Mouse (Mus musculus) heart, embryonic 12.5 days (tissue): ENCODE measurements around the gene Prr18. TPM values are rescaled to one million over a fixed set of nuclear protein-coding genes. Genes with fewer than 3 reads are reported as not detected.

Source experiments
- ATAC-seq: fragments of 200-750 bp; cut with Nextera tagmentation; 2 replicates; pipeline ENCODE4 v1.8.0; 2017; ENCODE audit warnings: moderate TSS enrichment, moderate library complexity; ENCODE audit not compliant: insufficient number of reproducible peaks, low FRiP score
- H3K27ac ChIP-seq: fragments of 300-500 bp; sonication (generic); 2 replicates; pipeline ENCODE4 v1.5.1; 2016; ENCODE audit warnings: mild to moderate bottlenecking, moderate library complexity; ENCODE audit not compliant: poor library complexity, severe bottlenecking
- H3K27me3 ChIP-seq: fragments of 300-500 bp; sonication (generic); replicated peaks from 2 replicates; pipeline ENCODE4 v1.6.1; 2016; ENCODE audit warnings: mild to moderate bottlenecking, moderate library complexity
- H3K36me3 ChIP-seq: fragments of 300-500 bp; sonication (generic); 2 replicates; pipeline ENCODE4 v1.6.1; 2016; ENCODE audit warnings: mild to moderate bottlenecking, moderate library complexity
- H3K4me1 ChIP-seq: fragments of 300-500 bp; sonication (generic); replicated peaks from 2 replicates; pipeline ENCODE4 v1.6.1; 2016; ENCODE audit warnings: mild to moderate bottlenecking
- H3K4me2 ChIP-seq: fragments of 300-500 bp; sonication (generic); 2 replicates; pipeline ENCODE4 v1.6.1; 2016; ENCODE audit warnings: mild to moderate bottlenecking, moderate library complexity
- H3K4me3 ChIP-seq: fragments of 300-500 bp; sonication (generic); 2 replicates; pipeline ENCODE4 v1.5.1; 2016; ENCODE audit warnings: mild to moderate bottlenecking
- H3K9ac ChIP-seq: fragments of 300-500 bp; sonication (generic); 2 replicates; pipeline ENCODE4 v1.6.1; 2016; ENCODE audit warnings: mild to moderate bottlenecking, moderate library complexity
- H3K9me3 ChIP-seq: fragments of 300-500 bp; sonication (generic); replicated peaks from 2 replicates; pipeline ENCODE4 v1.6.1; 2016; ENCODE audit warnings: mild to moderate bottlenecking, moderate library complexity
- WGBS: fragments of 180-500 bp; shearing (Covaris S2); methylation state at CpG from one replicate; pipeline ENCODE4 v1.1.7; 2016; 5-methylcytosine and 5-hydroxymethylcytosine counted together
- polyA plus RNA-seq: library from polyadenylated mRNA; unstranded; fragments of >200 nt; fragmentation: Nextera tagmentation; extraction: Ambion mirVana; gene quantifications from 2 replicates; pipeline ENCODE4 v1.2.1, GENCODE M21; 2016

Gene Prr18
- polyA plus RNA-seq, 1 experiment from 2014 or later = 0.10 TPM

GRCm38 (mm10) chr17:8367514-8368480 is 30.5 kb downstream of the Prr18 start:
- H3K4me2 ChIP-seq = peak overlapping the region; percentile 37
- peaks cover 26% of the 10 kb centered on the region for H3K4me1 ChIP-seq
- no peak overlapping the region for H3K9ac ChIP-seq
- H3K4me3 ChIP-seq = no peak overlapping the region
- no peak overlapping the region for H3K27ac ChIP-seq
- H3K36me3 ChIP-seq = no peaks in the 10 kb centered on the region
- ATAC-seq = no peak
- H3K27me3 ChIP-seq = peaks cover 26% of the 10 kb centered on the region
- 25% methylated on average over 19 of the region's 20 CpGs for WGBS
- H3K9me3 ChIP-seq = no peaks in the 10 kb centered on the region

DNA sequence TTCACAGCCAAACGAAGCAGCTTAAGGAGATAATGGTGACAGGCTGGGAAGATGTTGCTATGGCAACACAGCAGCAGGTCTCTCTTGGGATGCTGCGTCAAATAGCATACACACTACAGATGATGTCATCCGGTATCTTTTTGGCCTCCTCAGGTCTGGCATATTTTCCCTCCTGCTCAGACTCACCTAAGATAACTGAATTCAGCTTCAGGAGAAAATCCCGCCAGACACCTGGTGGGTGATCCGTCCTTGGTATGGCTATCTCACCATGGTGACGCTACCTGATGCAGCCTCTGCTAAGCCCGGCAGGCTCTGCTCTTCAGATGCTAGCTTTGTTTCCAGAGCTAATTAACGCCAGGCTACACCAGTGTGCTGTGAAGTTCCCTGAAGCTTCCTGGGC is 31.3 kb downstream of the Prr18 start:
- no peak for ATAC-seq
- no peaks in the 10 kb centered on the region for H3K36me3 ChIP-seq
- H3K4me1 ChIP-seq = peaks cover 26% of the 10 kb centered on the region
- no peaks in the 10 kb centered on the region for H3K9me3 ChIP-seq
- peak overlapping the region; percentile 37; the same call in 1 of the 2 replicates for H3K4me2 ChIP-seq
- no peak overlapping the region for H3K4me3 ChIP-seq
- H3K9ac ChIP-seq = no peak overlapping the region
- H3K27ac ChIP-seq = no peak overlapping the region
- 14% methylated on average over 8 of the region's 8 CpGs for WGBS
- peaks cover 23% of the 10 kb centered on the region for H3K27me3 ChIP-seq

DNA sequence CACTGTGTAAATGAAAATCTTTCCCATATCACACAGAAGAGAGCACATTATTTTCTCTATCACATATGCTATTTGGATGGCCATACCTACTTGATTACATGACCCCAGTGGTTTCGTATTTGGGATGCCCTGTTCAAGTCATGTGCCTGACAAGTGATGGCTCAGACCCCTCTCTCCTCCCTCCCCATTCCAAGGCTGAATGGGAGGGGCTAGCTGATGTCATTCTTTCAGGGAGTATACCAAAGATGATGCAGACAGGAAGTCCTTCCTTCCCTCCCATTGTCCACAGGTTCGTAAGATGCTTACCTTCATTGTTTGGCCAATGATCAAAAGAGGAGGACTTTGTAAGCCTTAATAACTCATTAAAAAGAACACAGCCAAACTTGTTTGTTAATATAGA is 31.9 kb downstream of the Prr18 start:
- WGBS = 57% methylated on average over 2 of the region's 2 CpGs
- Histone ChIP-seq H3K27me3 (peaks cover 18% of the 10 kb centered on the region), H3K9ac (no peak overlapping the region), H3K4me1 (peaks cover 26% of the 10 kb centered on the region), H3K4me3 (no peak overlapping the region), H3K9me3 (no peaks in the 10 kb centered on the region), H3K36me3 (no peaks in the 10 kb centered on the region), H3K4me2 (no peak overlapping the region), H3K27ac (no peak overlapping the region)
- no peak for ATAC-seq

GRCm38 (mm10) chr17:8370634-8371229 is 33.5 kb downstream of the Prr18 start:
- Histone ChIP-seq H3K9ac (no peak overlapping the region), H3K36me3 (no peaks in the 10 kb centered on the region), H3K4me1 (peaks cover 26% of the 10 kb centered on the region), H3K4me3 (no peak overlapping the region), H3K27ac (no peak overlapping the region), H3K9me3 (no peaks in the 10 kb centered on the region), H3K4me2 (no peak overlapping the region), H3K27me3 (peaks cover 25% of the 10 kb centered on the region)
- no peak for ATAC-seq
- 28% methylated on average over 13 of the region's 13 CpGs for WGBS

- Histone ChIP-seq H3K4me2 (peak overlapping the region; percentile 82), H3K27me3 (peaks cover 25% of the 10 kb centered on the region), H3K4me3 (peak overlapping the region; percentile 36), H3K9me3 (no peaks in the 10 kb centered on the region), H3K9ac (peak overlapping the region; percentile 71; the same call in 1 of the 2 replicates), H3K4me1 (peaks cover 26% of the 10 kb centered on the region), H3K36me3 (no peaks in the 10 kb centered on the region), H3K27ac (peak overlapping the region; percentile 52)
- WGBS = 2% methylated on average over 7 of the region's 7 CpGs
- ATAC-seq = peak; percentile 80
Observed at GRCm38 (mm10) chr17:8371834-8372233, 34.6 kb downstream of the Prr18 start.

GRCm38 (mm10) chr17:8372286-8373046 is 35.2 kb downstream of the Prr18 start:
- Histone ChIP-seq H3K27me3 (peaks cover 25% of the 10 kb centered on the region), H3K4me1 (peaks cover 26% of the 10 kb centered on the region), H3K9ac (peak overlapping the region; percentile 71), H3K27ac (peak overlapping the region; percentile 52), H3K36me3 (no peaks in the 10 kb centered on the region), H3K9me3 (no peaks in the 10 kb centered on the region), H3K4me3 (peak overlapping the region; percentile 36), H3K4me2 (peak overlapping the region; percentile 82)
- peak; percentile 23; the same call in 1 of the 2 replicates for ATAC-seq
- 4% methylated on average over 18 of the region's 18 CpGs for WGBS

DNA sequence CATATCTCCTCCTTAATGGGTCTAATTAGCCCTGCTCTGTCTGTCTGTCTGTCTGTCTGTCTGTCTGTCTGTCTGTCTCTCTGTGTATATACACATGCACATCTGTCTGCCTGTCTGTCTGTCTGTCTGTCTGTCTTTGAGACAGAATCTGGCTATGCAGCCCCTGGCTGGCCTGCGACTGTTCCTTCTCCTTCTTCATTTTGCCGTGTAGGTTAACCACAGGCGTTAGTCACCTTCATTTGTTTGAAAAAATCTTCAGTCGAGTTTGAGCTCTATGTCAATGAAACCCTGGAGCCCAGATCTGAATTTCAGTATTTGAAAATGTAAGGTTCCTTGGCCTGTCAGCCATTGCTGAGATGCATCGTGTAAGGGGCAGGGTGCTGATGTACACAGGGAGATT is 40.0 kb downstream of the Prr18 start:
- Histone ChIP-seq H3K4me3 (no peak overlapping the region), H3K27ac (no peak overlapping the region), H3K9me3 (no peaks in the 10 kb centered on the region; the same call in 1 of the 2 replicates), H3K27me3 (peaks cover 12% of the 10 kb centered on the region), H3K9ac (no peak overlapping the region), H3K4me1 (peaks cover 1% of the 10 kb centered on the region; the same call in 1 of the 2 replicates), H3K4me2 (no peak overlapping the region), H3K36me3 (no peaks in the 10 kb centered on the region)
- no peak for ATAC-seq
- 45% methylated on average over 5 of the region's 5 CpGs for WGBS

DNA sequence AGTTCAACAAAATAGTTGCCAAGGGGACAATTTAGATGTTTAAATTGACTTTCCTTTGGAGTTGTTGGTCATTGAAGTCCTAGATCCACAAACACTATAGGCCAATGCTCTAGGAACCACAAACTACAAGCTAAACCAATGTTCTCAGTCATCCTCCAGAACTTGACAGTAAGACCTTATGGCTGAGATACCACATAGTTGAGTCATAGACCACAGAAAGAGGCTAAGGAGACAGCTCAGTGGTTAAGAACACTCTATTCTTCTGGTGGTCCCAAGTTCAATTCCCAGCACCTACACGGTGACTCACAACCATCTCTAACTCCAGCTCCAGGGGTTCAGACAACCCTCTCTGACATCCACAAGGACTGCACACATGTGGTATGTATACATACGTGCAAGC is 48.2 kb downstream of the Prr18 start:
- no peak for ATAC-seq
- Histone ChIP-seq H3K27me3 (peaks cover 36% of the 10 kb centered on the region), H3K27ac (no peak overlapping the region), H3K4me3 (no peak overlapping the region), H3K9me3 (no peaks in the 10 kb centered on the region; the same call in 1 of the 2 replicates), H3K4me1 (peaks cover 6% of the 10 kb centered on the region), H3K4me2 (no peak overlapping the region), H3K36me3 (no peaks in the 10 kb centered on the region), H3K9ac (no peak overlapping the region)
- WGBS = 82% methylated on average over 2 of the region's 2 CpGs

DNA sequence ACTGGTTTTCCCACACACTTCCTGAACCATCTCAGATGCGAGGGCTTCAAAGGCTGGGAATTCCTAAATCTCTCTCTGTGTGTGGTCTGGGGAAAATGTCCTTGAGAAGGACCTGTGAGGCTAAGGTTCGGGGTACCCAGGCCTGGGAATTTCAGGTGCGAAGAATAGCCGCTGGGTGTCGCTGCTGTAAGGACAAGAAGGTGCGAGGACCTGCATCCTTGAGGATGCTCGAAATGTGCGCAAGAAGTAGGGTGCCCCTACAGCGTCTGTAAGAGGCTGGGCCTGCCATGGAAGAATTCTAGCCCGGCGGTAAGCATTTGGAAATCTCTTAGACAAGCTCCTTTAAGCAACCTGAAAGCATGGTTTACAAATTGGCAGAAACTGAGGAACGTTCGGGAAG is 51.2 kb downstream of the Prr18 start:
- Histone ChIP-seq H3K9ac (no peak overlapping the region), H3K27ac (no peak overlapping the region), H3K9me3 (no peaks in the 10 kb centered on the region), H3K4me1 (peaks cover 6% of the 10 kb centered on the region), H3K4me2 (no peak overlapping the region), H3K4me3 (peak overlapping the region; percentile 18; the same call in 1 of the 2 replicates), H3K36me3 (no peaks in the 10 kb centered on the region), H3K27me3 (peaks cover 57% of the 10 kb centered on the region)
- WGBS = 1% methylated on average over 13 of the region's 13 CpGs
- no peak for ATAC-seq

GRCm38 (mm10) chr17:8388990-8389789 is 51.9 kb downstream of the Prr18 start:
- WGBS = 2% methylated on average over 28 of the region's 28 CpGs
- no peak overlapping the region for H3K27ac ChIP-seq
- no peaks in the 10 kb centered on the region for H3K9me3 ChIP-seq
- no peaks in the 10 kb centered on the region for H3K36me3 ChIP-seq
- H3K4me3 ChIP-seq = peak overlapping the region; percentile 18
- H3K4me1 ChIP-seq = peaks cover 6% of the 10 kb centered on the region
- H3K4me2 ChIP-seq = peak overlapping the region; percentile 47
- ATAC-seq = no peak
- H3K27me3 ChIP-seq = peaks cover 57% of the 10 kb centered on the region
- H3K9ac ChIP-seq = no peak overlapping the region
